Mouse (Mus musculus) heart, embryonic 13.5 days (tissue): ENCODE measurements around the gene Nucb1. TPM values are rescaled to one million over a fixed set of nuclear protein-coding genes. Genes with fewer than 3 reads are reported as not detected.
"Not testable (repeated sequence)": the region's sequence is repeated elsewhere in the genome, so short reads cannot be mapped to it uniquely, and the experiment has no call there.

Source experiments
- ATAC-seq: fragments of 200-750 bp; cut with Nextera tagmentation; 2 replicates; pipeline ENCODE4 v1.8.0; 2017; ENCODE audit warnings: moderate TSS enrichment; ENCODE audit not compliant: insufficient number of reproducible peaks, low FRiP score, low TSS enrichment; ENCODE audit errors: extremely low read depth
- H3K27ac ChIP-seq: fragments of 300-500 bp; sonication (generic); replicated peaks from 2 replicates; pipeline ENCODE4 v1.5.1; 2015; ENCODE audit warnings: moderate library complexity, mild to moderate bottlenecking, inconsistent platforms
- H3K27me3 ChIP-seq: fragments of 300-500 bp; sonication (generic); replicated peaks from 2 replicates; pipeline ENCODE4 v1.6.1; 2015; ENCODE audit warnings: mild to moderate bottlenecking, inconsistent platforms
- H3K36me3 ChIP-seq: fragments of 300-500 bp; sonication (generic); 2 replicates; pipeline ENCODE4 v1.6.1; 2015; ENCODE audit warnings: mild to moderate bottlenecking, inconsistent platforms
- H3K4me1 ChIP-seq: fragments of 300-500 bp; sonication (generic); 2 replicates; pipeline ENCODE4 v1.6.1; 2015; ENCODE audit warnings: inconsistent platforms
- H3K4me2 ChIP-seq: fragments of 300-500 bp; sonication (generic); 2 replicates; pipeline ENCODE4 v1.6.1; 2015; ENCODE audit warnings: inconsistent platforms, mild to moderate bottlenecking, moderate library complexity
- H3K4me3 ChIP-seq: fragments of 300-500 bp; sonication (generic); 2 replicates; pipeline ENCODE4 v1.5.1; 2015; ENCODE audit warnings: moderate library complexity, mild to moderate bottlenecking, inconsistent platforms
- H3K9ac ChIP-seq: fragments of 300-500 bp; sonication (generic); 2 replicates; pipeline ENCODE4 v1.6.1; 2015; ENCODE audit warnings: inconsistent platforms, mild to moderate bottlenecking, moderate library complexity
- H3K9me3 ChIP-seq: fragments of 300-500 bp; sonication (generic); 2 replicates; pipeline ENCODE4 v1.6.1; 2016; ENCODE audit warnings: inconsistent platforms
- WGBS: fragments of 180-500 bp; shearing (Covaris S2); methylation state at CpG from one replicate; pipeline ENCODE4 v1.1.7; 2015; ENCODE audit warnings: mixed read lengths; 5-methylcytosine and 5-hydroxymethylcytosine counted together
- polyA plus RNA-seq: library from polyadenylated mRNA; unstranded; fragments of >200 nt; fragmentation: Nextera tagmentation; extraction: Ambion mirVana; gene quantifications from 2 replicates; pipeline ENCODE4 v1.2.1, GENCODE M21; 2015

The Nucb1 gene
- polyA plus RNA-seq, 1 experiment from 2014 or later = 175 TPM

- ATAC-seq = peak; percentile 39; the same call in 1 of the 2 replicates
Measured at GRCm38 (mm10) chr7:45475291-45475969, 34.8 kb downstream of the Nucb1 start.

GRCm38 (mm10) chr7:45470869-45471268 is 39.3 kb downstream of the Nucb1 start:
- 3% methylated on average over 3 of the region's 3 CpGs for WGBS
- no peak overlapping the region for H3K4me2 ChIP-seq
- H3K4me1 ChIP-seq = peaks cover 15% of the 10 kb centered on the region
- H3K9ac ChIP-seq = peak overlapping the region; percentile 20; the same call in 1 of the 2 replicates
- H3K9me3 ChIP-seq = no peaks in the 10 kb centered on the region
- H3K4me3 ChIP-seq = no peak overlapping the region
- 0 out of 2 replicates have a peak, but pooled peaks cover 4% of the 10 kb centered on the region for H3K36me3 ChIP-seq
- ATAC-seq = no peak
- H3K27ac ChIP-seq = no peak overlapping the region
- no peaks in the 10 kb centered on the region for H3K27me3 ChIP-seq

More at GRCm38 (mm10) chr7:45475291-45475969, 34.8 kb downstream of the Nucb1 start:
- peak overlapping the region; percentile 41 for H3K4me3 ChIP-seq
- H3K9me3 ChIP-seq = no peaks in the 10 kb centered on the region
- H3K4me1 ChIP-seq = peaks cover 7% of the 10 kb centered on the region; the same call in 1 of the 2 replicates
- no peaks in the 10 kb centered on the region for H3K27me3 ChIP-seq
- peak overlapping the region; percentile 63 for H3K4me2 ChIP-seq
- peak overlapping the region; percentile 79 for H3K9ac ChIP-seq
- 0 out of 2 replicates have a peak, but pooled peaks cover 6% of the 10 kb centered on the region for H3K36me3 ChIP-seq
- H3K27ac ChIP-seq = no peak overlapping the region
- WGBS = 55% methylated on average over 16 of the region's 16 CpGs

- no peak for ATAC-seq
- peaks cover 22% of the 10 kb centered on the region for H3K4me1 ChIP-seq
- WGBS = 38% methylated on average over 7 of the region's 7 CpGs
- H3K4me2 ChIP-seq = peak overlapping the region; percentile 90
- no peak overlapping the region for H3K27ac ChIP-seq
- H3K4me3 ChIP-seq = peak overlapping the region; percentile 69
- H3K27me3 ChIP-seq = no peaks in the 10 kb centered on the region
- peaks cover 34% of the 10 kb centered on the region for H3K36me3 ChIP-seq
- H3K9me3 ChIP-seq = no peaks in the 10 kb centered on the region
- H3K9ac ChIP-seq = peak overlapping the region; percentile 76
Measured at GRCm38 (mm10) chr7:45467090-45467670, 43.0 kb downstream of the Nucb1 start.

GRCm38 (mm10) chr7:45466283-45467089 is 43.7 kb downstream of the Nucb1 start, which contains the start of gene Bax:
Bax (minus strand) TSS chr7:45466898.
- Histone ChIP-seq H3K4me2 (peak within 1 kb of the TSS; percentile 90), H3K9me3 (no peaks in the 10 kb centered on the region), H3K27me3 (no peaks in the 10 kb centered on the region), H3K27ac (peak within 1 kb of the TSS; percentile 65), H3K4me3 (peak within 1 kb of the TSS; percentile 69), H3K4me1 (peaks cover 27% of the 10 kb centered on the region), H3K36me3 (peaks cover 41% of the 10 kb centered on the region), H3K9ac (peak within 1 kb of the TSS; percentile 93)
- under 1% methylated on average over 58 of the region's 58 CpGs for WGBS
- ATAC-seq = peak; percentile 75

GRCm38 (mm10) chr7:45465549-45465948 is 44.7 kb downstream of the Nucb1 start:
- peak overlapping the region; percentile 69 for H3K4me3 ChIP-seq

GRCm38 (mm10) chr7:45465112-45465511 is 45.1 kb downstream of the Nucb1 start:
- no peak overlapping the region for H3K27ac ChIP-seq
- H3K4me1 ChIP-seq = peaks cover 37% of the 10 kb centered on the region
- peak overlapping the region; percentile 69 for H3K4me3 ChIP-seq
- WGBS = 92% methylated on average over 12 of the region's 12 CpGs
- H3K27me3 ChIP-seq = no peaks in the 10 kb centered on the region
- H3K9me3 ChIP-seq = no peaks in the 10 kb centered on the region
- H3K4me2 ChIP-seq = peak overlapping the region; percentile 90
- H3K9ac ChIP-seq = no peak overlapping the region
- no peak for ATAC-seq
- peaks cover 42% of the 10 kb centered on the region for H3K36me3 ChIP-seq

More at GRCm38 (mm10) chr7:45465549-45465948, 44.7 kb downstream of the Nucb1 start:
- H3K27me3 ChIP-seq = no peaks in the 10 kb centered on the region
- H3K9me3 ChIP-seq = no peaks in the 10 kb centered on the region
- peak overlapping the region; percentile 93 for H3K9ac ChIP-seq
- peaks cover 42% of the 10 kb centered on the region for H3K36me3 ChIP-seq
- no peak overlapping the region for H3K27ac ChIP-seq
- peaks cover 33% of the 10 kb centered on the region for H3K4me1 ChIP-seq
- no peak for ATAC-seq
- peak overlapping the region; percentile 90 for H3K4me2 ChIP-seq
- WGBS = 69% methylated on average over 9 of the region's 9 CpGs

GRCm38 (mm10) chr7:45463987-45464778 is 46.0 kb downstream of the Nucb1 start:
- H3K4me3 ChIP-seq = no peak overlapping the region
- 93% methylated on average over 7 of the region's 7 CpGs for WGBS
- H3K4me1 ChIP-seq = peaks cover 39% of the 10 kb centered on the region
- no peak overlapping the region for H3K4me2 ChIP-seq
- H3K36me3 ChIP-seq = peaks cover 42% of the 10 kb centered on the region
- H3K27me3 ChIP-seq = no peaks in the 10 kb centered on the region
- H3K27ac ChIP-seq = no peak overlapping the region
- no peaks in the 10 kb centered on the region for H3K9me3 ChIP-seq
- no peak for ATAC-seq
- no peak overlapping the region for H3K9ac ChIP-seq

- not testable (repeated sequence) for H3K9me3 ChIP-seq, H3K27me3 ChIP-seq, H3K4me3 ChIP-seq, H3K27ac ChIP-seq, H3K9ac ChIP-seq, H3K4me2 ChIP-seq, ATAC-seq
- Histone ChIP-seq H3K4me1 (peaks cover 46% of the 10 kb centered on the region), H3K36me3 (peaks cover 51% of the 10 kb centered on the region)
- WGBS = 80% methylated on average over 4 of the region's 4 CpGs
Measured at GRCm38 (mm10) chr7:45462868-45463267, 47.3 kb downstream of the Nucb1 start.

- ATAC-seq = no peak
- Histone ChIP-seq H3K4me2 (peak overlapping the region; percentile 69), H3K27me3 (no peaks in the 10 kb centered on the region), H3K27ac (no peak overlapping the region), H3K36me3 (peaks cover 57% of the 10 kb centered on the region), H3K9ac (no peak overlapping the region), H3K9me3 (no peaks in the 10 kb centered on the region), H3K4me1 (peaks cover 51% of the 10 kb centered on the region), H3K4me3 (no peak overlapping the region)
- WGBS = 78% methylated on average over 4 of the region's 4 CpGs
Measured at GRCm38 (mm10) chr7:45462325-45462724, 47.9 kb downstream of the Nucb1 start.

GRCm38 (mm10) chr7:45461781-45462180 is 48.4 kb downstream of the Nucb1 start:
- H3K4me2 ChIP-seq = peak overlapping the region; percentile 69
- WGBS = 84% methylated on average over 4 of the region's 4 CpGs
- no peaks in the 10 kb centered on the region for H3K27me3 ChIP-seq
- H3K9ac ChIP-seq = peak overlapping the region; percentile 50; the same call in 1 of the 2 replicates
- peaks cover 62% of the 10 kb centered on the region for H3K36me3 ChIP-seq
- H3K4me3 ChIP-seq = peak overlapping the region; percentile 25
- peak overlapping the region; percentile 96 for H3K27ac ChIP-seq
- peaks cover 53% of the 10 kb centered on the region for H3K4me1 ChIP-seq
- no peak for ATAC-seq
- H3K9me3 ChIP-seq = no peaks in the 10 kb centered on the region
